Mouse (Mus musculus): Measurements from ENCODE around the gene Mrtfa.

The Mrtfa gene

DNA sequence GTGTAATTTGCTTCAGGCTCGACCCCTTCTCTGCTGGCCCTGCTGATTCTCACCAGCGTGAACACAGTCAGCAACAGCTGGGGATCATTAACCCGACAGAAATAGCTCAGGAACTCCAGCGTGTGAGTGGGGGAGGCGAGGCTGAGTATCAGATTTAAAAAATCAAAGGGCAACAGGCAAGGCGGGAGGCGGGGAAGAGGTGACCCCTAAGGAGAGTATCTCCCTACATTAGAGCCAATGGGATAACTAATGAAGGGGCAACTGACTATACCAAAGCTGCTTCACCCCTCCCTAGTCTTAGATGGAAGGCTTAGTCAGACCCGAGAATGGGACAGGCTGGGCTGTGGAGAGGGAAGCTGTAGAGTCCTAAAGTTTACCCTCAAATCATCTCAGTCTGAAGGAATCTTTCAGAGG is 128.4 kb downstream of the Mrtfa start:
- no peak for DNase-seq

DNA sequence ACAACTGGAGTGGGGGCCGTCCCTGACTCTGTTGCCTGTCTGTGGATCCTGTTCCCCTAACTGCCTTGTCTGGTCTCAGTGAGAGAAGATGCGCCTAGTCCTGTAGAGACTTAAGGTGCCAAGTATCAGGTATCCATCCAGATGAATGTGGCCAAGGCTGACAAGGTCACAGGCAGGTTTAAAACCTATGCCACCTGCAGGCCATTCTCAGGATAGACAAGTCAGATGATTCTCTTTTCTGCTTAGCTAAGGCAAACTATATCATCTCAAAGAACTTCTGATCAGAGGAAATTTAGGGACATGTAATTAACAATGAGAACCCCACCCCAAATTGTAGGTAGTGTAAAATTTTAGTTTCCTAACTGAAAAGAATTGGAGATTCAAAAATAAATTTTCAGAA is 129.6 kb downstream of the Mrtfa start:
- DNase-seq: no peak

DNA sequence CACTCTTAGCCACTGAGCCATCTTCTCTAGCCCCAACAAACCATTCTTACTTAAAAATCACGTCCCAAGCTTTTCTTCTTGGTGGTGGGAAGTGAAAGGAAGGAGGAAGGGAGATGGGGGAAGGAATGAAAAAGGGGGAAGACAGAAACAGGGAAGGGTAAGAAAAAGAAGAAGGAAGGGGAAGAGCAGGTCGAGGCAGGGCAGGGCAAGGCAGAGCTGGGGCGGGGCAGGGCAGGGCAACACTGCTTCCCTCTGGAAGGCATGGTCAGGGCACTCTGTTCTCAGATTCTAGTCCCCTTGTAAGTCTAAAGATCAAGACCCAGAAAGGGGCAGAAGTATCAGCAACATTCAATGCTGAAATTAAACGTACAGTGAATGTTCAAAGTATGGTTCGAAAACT is 132.8 kb downstream of the Mrtfa start:
- DNase-seq: no peak

DNA sequence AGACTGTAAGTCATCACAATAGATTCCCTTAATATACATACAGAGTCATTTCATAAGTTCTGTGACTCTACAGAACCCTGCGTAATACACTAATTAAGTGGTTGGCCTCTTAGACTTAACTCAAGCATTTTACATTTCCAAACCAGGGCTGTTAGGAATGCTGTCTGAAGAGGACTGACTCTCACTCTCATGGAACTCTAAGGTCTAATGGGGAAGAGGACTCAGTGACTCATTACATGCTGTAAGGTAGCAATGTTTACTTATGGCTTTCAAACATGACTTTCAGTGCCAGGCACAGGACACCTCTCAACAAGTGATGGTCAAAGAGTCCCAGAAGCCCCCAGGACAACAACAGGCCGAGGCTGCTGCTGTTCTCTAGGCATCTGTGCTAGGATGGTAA is 135.1 kb downstream of the Mrtfa start:
- no peak for DNase-seq

DNA sequence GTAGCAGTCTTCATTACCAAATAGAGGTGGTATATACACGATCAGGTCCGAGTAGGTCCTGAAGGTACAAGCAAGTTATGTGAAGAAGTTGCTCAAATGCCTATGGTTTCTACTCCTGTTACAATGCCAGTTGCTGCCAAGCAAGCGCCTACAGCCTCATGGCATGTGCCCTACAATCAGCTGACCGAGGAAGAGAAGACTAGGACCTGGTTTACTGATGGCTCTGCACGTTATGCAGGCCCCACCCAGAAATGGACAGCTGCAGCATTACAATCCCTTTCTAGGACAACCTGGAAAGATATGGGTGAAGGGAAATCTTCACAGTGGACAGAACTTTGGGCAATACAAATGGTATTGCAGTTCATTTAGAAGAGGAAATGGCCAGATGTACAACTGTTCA is 138.1 kb downstream of the Mrtfa start:
- no peak for DNase-seq

DNA sequence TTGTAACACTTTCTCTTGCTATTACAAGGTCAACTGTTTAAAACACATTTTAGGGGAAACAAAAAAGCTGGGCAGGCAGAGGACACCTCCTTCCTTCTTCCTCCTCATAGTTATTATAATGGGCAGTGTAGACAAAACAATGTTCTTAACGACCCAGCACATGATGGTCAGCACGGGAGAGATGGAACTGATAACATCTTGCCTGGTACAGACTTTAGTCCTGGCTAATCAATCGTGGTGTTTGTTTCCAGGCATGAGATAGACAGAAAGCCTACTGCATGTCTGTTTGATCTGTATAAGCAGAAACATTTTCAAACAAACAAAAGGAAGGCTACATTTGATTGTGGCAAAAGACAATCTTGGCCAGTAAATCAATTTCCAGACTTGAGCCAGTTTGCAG is 140.1 kb downstream of the Mrtfa start:
- DNase-seq: no peak

DNA sequence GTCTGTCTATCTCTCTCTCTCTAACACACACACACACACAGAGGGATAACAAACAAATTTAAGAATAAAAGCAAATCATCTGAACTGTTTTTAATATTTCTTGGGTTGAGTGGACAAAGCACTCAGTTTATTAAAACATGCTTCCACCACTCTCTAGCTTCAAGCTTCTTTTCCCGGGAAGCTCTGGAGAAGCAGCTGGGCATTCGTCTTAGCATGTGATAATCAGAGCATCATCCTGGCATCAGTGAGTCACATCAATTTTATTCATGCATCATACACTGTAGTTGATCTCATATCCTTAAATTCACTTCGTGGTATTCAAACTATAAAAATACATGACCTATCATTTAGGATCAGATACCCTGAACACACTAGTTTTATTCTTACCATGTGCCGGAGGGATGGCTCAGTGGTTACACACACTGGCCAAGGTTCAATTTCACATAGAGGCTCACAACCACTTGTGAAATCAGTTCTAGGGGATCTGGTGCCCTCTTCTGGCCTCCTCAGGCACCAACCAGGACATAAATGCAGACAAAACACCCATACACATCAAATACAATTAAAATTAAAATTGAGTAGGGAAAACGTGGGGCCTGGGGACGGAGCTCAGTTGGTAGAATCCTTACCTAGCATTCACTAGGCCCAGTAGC is 141.0 kb downstream of the Mrtfa start:
- peak; percentile 44 to 63 for DNase-seq

DNA sequence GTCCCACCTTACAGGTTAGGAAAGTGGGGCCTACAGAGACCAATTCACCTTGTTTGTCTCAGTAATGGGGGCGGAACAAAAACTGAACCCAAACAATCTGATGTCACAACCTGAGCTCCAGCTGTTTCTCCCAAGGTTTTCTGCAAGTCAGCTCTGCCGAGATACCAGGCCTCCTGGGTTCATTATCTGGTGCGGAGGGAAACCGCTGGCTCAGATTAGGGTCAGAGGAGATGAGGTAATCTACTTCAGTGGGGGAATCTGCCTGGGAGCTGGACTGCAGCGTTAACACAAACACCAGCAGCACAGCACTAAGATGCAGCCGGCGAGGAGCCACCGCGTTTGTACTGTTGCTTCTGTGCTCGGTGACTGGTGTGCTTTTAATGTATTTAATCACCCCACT is 143.1 kb downstream of the Mrtfa start:
- no peak for DNase-seq

DNA sequence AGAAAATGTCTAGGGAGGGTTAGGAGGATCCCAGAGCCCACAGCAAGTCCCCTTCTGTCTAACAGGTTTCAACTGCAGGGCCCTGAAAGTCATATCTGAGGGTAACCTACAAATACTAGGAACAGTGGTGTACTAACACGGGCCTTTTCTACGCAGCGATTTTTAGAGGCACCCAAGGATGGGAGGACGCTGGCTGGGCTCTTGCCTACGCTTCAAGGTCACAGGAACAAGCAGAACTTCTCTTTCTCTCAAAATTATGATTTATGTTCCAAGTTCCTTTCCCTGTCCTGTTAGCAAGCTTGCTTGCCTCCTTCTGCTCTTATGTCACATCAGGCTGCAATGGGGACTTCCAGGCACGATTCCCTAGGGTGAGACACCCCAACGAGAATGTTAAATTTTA is 144.5 kb downstream of the Mrtfa start:
- DNase-seq: no peak

DNA sequence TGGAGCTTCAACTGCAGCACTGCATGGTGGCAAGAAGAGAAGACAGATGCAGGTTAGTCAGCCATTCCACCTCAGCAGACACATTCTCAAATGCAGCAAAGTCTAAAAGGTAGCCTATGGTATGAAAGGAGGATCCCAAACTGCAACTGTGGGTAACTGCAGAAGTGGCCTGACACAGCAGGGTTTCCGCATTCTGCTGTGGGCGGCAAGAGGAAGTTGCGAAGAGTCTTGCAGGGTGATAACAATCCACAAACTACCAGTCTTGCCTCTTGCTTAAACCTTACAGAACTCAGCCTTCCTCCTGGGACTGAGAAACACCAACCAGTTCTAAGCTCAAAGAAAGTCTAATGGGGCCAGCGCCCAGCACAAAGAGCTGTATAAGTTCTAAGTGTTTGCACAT is 145.2 kb downstream of the Mrtfa start:
- no peak for DNase-seq

DNA sequence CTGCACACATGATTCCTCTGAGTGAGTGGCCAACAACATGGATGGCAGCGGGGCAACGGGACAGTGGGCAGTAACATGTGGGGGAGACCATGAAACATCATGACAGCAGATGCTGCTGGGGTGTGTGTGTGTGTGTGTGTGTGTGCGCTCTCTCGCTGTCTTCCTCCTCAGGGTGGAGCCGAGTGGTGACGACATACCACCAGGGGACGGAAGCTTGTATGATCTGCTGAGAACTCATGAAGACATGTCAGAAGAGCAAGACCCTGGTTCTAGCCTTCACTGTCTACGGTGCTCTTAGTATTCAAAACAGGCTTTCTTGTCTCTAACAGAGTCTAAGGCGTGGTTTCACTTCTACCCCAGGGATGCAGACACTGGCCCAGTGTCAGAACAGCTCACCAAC is 146.1 kb downstream of the Mrtfa start:
- no peak for DNase-seq

DNA sequence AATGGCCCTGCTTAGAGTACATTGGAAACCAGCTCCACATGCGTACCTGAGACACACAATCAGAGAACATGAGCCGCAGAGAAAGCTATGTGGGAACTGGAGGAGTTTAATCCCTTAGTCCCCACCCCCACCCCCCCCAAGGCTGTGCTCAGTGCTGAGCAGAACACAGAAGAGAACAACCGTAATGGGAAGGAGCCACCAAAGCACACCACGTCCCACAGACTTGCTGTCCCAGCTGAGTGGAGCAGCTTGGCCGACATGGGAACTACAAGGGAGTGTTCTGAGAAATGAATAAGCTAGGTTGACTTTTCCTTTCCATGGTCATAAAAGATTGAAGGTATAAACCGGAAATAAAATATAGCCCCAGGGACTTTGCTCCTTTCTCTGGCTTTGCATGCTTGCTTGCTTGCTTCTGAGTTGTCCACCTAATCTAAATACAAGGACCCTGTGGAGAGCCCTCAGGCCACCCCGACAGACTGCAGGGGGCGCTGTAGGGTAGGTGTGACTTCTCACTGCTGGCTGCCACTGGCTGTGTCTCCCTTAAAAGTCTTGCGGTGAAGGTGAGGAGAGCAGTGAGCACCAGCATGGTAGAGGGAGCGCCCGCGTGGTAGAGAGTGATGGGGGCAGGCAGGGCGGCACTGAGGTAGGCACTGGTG is 148.2 kb downstream of the Mrtfa start:
- peak in 1 of 2 experiments; percentile 44 for DNase-seq

DNA sequence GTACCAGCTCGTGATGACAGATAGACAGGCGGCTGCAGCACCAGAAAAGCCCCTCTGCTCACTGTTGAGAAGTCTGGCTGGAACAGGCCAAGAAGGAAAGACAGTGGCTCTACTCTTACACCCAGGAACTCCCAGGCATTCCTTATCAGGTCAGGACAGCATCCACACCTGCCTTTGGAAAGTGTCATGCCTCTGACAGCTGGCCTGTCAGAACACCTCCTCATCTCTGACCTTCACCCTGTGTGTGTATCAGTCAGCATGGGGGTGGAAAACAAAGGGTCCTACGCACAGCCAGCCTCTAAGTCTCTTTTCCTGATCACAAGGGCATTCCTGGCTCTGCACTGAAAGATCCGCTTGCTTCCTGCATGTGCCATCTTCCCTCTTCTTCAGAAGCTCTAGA is 148.8 kb downstream of the Mrtfa start:
- no peak for DNase-seq

DNA sequence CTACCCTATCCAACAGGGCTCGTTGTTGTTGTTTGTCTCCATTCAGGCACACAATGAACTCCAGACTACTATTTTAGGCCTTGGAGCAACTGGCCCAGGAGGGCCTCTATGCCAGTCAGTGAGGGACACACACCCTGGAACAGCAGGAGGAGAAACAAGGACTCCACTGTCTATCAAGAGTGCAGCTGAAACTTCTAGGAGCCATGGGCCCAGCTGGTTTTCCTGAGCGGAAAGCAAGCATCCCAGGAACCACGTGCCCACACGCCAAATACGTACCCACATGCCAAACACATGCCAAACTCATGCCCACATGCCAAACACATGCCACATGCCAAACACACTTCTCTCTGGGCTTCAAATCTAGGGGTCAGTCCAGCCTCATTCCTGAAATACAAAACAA is 152.1 kb downstream of the Mrtfa start:
- DNase-seq: no peak

DNA sequence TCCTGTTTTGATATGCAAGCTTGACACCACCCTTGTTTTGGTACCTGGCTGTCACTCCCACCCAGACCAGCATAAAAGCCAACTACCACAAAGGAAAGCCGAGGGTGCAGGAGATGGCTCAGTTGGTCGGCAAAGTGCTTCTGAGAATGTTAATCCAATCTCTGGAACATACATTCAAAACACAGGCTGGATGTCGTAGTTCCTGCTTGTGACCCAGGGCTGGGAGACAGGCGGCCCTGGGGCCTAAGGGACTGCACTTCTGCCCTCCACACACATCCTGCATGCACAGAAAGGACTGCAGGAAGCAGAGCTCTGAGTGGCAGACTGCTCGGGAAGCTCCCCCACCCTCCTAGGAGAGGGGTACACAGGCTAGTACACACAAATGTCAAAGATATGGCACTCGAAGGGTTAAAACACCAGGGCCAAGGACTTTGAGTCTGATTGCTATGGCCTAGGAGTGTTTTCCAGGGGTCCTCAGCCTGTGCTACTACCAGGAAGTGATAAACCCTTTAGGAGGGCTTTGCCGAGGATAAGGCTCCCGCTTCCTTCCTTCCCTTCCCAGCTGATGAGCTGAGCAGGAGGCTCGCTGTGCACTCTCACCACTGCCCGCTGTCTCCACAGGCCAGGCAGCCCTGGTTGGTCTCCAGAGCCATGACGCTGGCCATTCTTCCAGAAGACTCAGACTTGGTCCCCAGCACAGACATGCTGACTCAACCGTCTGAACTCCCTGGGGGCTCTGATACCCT is 155.0 kb downstream of the Mrtfa start:
- no peak for DNase-seq

DNA sequence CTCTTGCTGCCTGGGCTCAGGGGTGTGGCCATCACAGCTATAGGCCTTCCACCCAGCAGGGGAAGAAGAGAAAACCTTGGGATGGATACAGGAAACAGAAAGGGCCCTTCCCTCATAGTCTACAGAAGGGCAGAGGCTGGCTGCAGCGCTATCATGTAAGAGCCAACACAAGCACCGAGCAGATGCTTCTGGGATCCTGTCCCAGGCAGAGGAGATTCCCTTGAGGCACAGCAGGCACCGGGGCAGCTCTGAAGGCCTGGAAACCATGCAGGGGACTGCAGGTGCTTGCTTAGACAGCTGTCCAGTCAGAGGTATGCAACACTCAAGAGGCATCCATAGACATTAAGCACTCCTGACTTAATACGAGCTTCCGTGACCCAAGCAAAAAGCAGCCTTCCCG is 156.4 kb downstream of the Mrtfa start:
- DNase-seq: no peak

DNA sequence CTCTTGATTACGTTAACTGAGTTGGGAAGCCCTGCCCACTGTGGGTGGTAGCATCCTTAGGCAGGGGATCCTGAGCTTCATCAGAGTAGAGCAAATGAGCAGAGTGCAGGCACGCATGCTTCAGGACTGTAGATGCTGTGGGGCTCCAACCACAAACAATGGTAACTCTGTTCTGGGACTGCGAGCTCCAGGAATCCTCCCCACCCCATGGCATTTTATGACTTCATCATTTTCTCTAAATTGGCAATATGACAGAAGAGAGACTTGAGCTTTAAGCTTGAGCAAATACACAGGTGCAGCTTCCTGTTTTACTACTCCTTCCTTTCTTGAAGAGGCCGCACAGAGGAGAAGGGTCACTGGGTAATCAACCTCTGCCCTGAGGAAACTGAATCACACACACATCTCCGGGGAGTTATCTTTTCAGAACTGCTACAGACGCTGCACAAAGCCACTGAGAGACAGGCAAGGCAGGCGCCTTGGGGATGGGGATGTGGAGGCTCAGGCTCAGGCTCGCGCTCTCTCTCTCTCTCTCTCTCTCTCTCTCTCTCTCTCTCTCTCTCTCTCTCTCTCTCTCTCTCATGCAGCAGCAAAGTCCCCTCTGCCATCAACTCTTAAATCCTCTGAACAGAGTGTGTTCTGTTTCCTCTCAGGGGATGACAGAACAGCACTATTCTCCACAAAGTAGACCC is 157.5 kb downstream of the Mrtfa start:
- DNase-seq: no peak

DNA sequence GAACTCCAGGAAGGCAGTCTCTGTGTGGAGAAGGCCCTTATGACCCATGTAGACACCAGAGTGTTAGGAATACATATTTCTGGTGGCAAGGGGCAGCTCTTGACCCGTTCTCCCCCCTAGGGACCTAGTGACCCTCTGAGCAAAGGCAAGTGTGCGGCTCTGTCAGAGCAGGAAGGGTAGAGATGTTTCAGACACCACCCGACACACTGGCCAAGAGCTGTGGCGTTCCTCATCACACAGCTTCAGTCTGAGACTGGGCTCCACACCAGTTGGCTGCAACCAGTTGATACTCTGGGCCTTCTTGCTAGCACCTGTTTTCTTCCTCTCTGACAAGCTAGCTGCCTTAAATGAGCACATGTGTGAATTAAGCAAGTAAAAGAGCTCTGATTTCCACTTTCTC is 158.9 kb downstream of the Mrtfa start:
- no peak for DNase-seq

DNA sequence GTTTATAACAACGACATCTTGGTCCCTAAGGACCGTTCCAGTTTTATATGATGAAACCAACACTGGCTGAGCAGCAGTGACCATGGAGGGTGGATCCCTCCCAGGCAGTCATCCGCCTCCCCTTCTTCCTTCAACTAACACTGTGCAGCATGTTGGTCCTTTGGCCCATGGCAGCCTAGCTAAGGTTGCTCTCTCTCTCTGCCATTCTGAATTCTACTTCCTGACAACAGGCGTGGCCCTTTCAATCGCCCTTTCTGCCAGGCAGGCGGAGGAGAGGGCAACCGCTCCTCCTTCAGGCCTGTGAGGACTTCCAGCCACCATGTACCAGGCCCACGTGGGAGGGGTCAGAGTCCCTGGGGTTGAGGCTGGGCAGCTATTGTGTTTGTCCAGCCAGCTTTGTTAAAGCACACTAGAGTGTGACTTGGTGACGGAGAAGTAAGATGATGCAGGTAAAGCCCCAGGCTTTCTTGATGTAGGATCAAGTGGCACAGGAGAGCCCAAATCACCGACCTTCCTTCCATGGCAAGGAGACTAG is 159.6 kb downstream of the Mrtfa start:
- no peak for DNase-seq

DNA sequence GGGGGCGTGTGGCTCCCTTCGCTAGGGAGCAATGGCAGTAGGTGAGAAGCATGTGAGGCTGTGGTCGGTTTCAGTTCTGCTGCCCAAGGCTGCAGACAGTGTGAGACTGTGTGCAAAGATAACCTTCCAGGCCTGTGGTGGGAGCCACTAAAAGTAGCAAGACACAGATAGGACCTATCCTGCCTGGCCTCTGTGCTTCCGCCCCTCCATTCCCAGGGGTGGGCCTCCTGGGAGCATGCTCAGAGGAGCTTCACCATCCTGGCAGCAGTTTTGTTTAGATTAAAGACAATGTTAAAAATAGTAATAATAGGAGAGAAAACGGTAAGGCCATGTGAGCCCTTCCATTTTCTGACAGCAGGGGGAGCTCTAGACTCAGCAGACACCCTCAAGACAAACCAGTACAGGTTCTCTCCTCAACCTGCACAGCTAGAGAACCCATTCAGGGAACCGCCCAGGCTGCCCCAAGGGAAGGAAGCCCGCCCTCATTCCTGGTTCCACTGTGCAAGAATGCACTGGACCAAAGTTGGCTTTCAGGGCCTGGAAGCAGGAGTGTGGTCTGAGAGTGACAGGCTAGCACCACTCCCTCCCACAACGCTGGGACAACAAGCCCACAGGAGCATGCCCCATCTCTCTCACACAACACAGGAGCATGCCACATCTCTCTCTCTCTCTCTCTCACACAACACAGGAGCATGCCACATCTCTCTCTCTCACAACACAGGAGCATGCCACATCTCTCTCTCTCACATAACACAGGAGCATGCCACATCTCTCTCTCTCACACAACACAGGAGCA is 163.0 kb downstream of the Mrtfa start:
- peak; percentile 86 to 90 for DNase-seq

DNA sequence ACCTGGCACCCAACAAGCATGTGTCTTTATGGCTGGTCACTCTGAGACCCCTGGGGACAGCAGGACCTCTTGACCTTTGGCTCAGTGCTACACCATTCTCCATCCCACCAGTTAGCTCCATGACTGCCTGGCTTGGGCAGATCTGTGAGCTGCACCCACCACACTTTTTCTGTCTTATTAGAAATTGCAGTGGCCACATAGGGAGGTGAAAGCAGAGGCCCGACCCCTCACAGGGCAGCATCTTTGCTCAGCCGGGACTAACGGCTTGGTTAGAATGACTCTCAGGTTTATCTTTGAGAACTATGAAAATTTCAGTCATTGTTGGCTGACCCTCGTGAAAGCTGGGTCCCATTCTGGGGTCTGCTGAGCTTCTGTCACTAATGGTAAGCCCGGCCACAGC is 163.7 kb downstream of the Mrtfa start:
- no peak for DNase-seq

DNA sequence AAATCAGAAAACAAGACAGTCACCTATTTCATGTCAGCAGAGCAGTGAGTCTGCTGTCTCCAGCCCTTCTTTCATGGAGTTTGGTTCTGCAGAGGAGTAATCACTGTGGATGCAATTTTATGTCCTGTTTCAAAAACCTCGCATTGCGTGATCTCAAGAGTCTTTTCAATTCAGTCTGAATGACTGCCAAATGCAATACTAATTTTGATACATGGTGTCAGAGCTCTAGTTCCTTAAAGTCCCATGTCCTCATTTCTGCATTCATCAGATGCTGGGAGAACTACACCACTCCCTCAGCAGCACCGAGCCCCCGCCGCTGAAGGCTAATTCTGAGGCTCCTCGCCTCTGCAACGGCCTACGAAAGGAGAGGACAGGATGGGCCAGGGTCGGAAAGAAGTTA is 166.7 kb downstream of the Mrtfa start:
- DNase-seq: no peak

DNA sequence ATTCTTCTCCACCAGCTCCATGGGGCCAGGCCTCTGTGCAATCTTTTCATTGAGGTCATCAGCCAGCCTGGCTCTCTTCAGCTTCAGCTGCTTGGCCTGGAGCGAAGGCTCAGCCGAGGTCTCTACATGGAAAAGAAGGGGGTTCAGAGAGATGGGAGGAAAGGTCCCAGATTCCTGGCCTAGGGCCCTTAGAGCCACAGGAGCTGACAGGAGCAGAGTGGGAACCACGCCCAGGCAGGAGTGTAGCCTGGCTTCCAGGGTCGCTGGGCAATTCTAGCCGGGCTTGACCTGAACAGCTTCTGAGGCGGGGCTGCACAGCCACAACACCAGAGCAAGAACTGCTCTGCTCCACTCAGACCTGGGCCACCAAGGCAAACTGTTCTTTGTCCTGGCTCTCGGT is 168.1 kb downstream of the Mrtfa start:
- no peak for DNase-seq

Measured in cerebellum, postnatal 14 days (tissue).